Mouse (Mus musculus): ENCODE data around the gene Gnl2. TPM values are rescaled to one million over a fixed set of nuclear protein-coding genes. Genes with fewer than 3 reads are reported as not detected.
A peak's percentile ranks its signal among the peaks of the same experiment; 100 is the strongest.

Gnl2 gene
- polyA plus RNA-seq, 1 experiment from 2014 or later, result 65.9 TPM

DNA sequence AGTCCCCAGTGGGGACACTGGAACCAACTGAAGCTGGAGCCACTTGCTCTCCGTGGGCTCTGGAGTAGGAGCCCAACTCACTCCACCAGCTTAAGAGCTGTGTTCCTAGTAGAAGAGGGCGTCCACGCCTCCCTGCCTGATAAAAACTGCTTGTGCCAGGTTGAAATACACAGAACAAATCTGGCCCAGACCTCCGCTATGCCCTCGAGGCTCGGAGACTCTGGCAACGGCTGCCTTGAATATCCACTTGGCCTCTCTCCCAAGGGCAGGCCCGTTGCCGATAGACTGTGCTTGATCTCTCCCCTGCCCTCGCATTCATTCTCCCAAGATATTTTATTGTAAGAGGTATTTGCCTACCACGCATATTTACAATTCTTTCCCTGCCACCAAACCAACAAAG, 1.0 kb downstream of the Gnl2 start:
- ATAC-seq (replicated peaks; ENCODE audit: insufficient number of reproducible peaks, low FRiP score, low TSS enrichment), result no peak
- Histone ChIP-seq H3K36me3 (ENCODE audit: control insufficient read depth, insufficient read depth, low read length) (no peaks in the 10 kb centered on the region), H3K4me1 (ENCODE audit: control insufficient read depth, insufficient read depth, low read length) (no peaks in the 10 kb centered on the region), H3K27ac (ENCODE audit: low read depth, low read length) (no peak overlapping the region), H3K27me3 (ENCODE audit: control insufficient read depth, insufficient read depth, low read length) (peaks cover 6% of the 10 kb centered on the region; the same call in 1 of the 2 replicates), H3K9ac (ENCODE audit: low read depth, low read length) (no peak overlapping the region), H3K4me2 (no peak overlapping the region), H3K9me3 (replicated peaks; ENCODE audit: control insufficient read depth, low read length) (no peaks in the 10 kb centered on the region), H3K4me3 (ENCODE audit: low read depth, low read length) (no peak overlapping the region)
- 73% methylated on average over 11 of the region's 11 CpGs for WGBS (ENCODE audit: insufficient replicate concordance)

DNA sequence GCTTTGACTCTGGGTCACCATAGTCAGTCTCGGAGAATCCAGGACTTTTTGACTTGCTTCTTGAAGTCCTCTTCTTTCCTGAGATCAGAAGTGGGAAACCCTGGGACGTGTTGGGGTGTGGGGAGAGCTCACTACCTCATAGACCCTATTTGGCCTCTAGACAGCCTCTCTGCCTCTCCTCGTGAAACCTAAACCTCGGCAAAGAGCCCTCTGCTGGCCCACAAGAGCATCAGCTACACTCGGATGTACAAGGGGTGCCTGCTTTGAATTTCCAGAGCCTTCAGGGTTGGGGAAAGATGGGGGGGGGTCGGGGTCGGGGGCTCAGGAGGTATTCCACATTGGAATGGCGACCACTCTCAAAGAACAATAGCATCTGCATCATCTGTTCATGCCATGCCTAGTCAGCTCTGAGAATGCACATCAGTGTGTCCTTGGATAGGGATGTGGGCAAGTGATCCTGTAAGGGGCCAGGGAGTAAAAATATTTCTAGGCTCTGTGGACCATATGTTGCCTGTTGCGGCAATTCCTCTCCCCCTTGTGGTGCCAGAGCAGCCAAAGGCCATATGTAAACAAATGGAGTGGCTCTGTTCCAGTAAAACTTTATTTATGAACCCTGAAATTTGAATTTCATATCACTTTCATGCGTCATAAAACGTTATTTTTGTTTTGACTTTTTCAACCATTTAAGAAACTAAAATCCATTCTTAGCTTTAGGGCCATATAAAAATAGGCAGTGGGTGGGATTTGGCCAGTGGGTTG, 4.6 kb downstream of the Gnl2 start:
- Histone ChIP-seq H3K4me2 (no peak overlapping the region), H3K36me3 (ENCODE audit: control insufficient read depth, insufficient read depth, low read length) (no peaks in the 10 kb centered on the region), H3K9me3 (replicated peaks; ENCODE audit: control insufficient read depth, low read length) (no peaks in the 10 kb centered on the region), H3K27ac (ENCODE audit: low read depth, low read length) (no peak overlapping the region), H3K4me1 (ENCODE audit: control insufficient read depth, insufficient read depth, low read length) (no peaks in the 10 kb centered on the region), H3K9ac (ENCODE audit: low read depth, low read length) (no peak overlapping the region), H3K4me3 (ENCODE audit: low read depth, low read length) (no peak overlapping the region), H3K27me3 (ENCODE audit: control insufficient read depth, insufficient read depth, low read length) (peaks cover 5% of the 10 kb centered on the region; the same call in 1 of the 2 replicates)
- 27% methylated on average over 11 of the region's 11 CpGs for WGBS (ENCODE audit: insufficient replicate concordance)
- ATAC-seq (replicated peaks; ENCODE audit: insufficient number of reproducible peaks, low FRiP score, low TSS enrichment), result no peak

GRCm38 (mm10) chr4:125029891-125030614, 13.7 kb downstream of the Gnl2 start:
- H3K9me3 ChIP-seq (replicated peaks; ENCODE audit: control insufficient read depth, low read length), result no peaks in the 10 kb centered on the region
- peak overlapping the region; percentile 38; the same call in 1 of the 2 replicates for H3K27ac ChIP-seq (ENCODE audit: low read depth, low read length)
- no peaks in the 10 kb centered on the region for H3K27me3 ChIP-seq (ENCODE audit: control insufficient read depth, insufficient read depth, low read length)
- peak overlapping the region; percentile 90 for H3K4me3 ChIP-seq (ENCODE audit: low read depth, low read length)
- under 1% methylated on average over 50 of the region's 50 CpGs for WGBS (ENCODE audit: insufficient replicate concordance)
- peaks cover 2% of the 10 kb centered on the region for H3K36me3 ChIP-seq (ENCODE audit: control insufficient read depth, insufficient read depth, low read length)
- H3K9ac ChIP-seq (ENCODE audit: low read depth, low read length), result peak overlapping the region; percentile 92
- peak overlapping the region; percentile 64 for H3K4me2 ChIP-seq
- peak; percentile 98 for ATAC-seq (replicated peaks; ENCODE audit: insufficient number of reproducible peaks, low FRiP score, low TSS enrichment)
- H3K4me1 ChIP-seq (ENCODE audit: control insufficient read depth, insufficient read depth, low read length), result peaks cover 4% of the 10 kb centered on the region; the same call in 1 of the 2 replicates

- Histone ChIP-seq H3K27ac (ENCODE audit: low read depth, low read length) (no peak overlapping the region), H3K4me2 (no peak overlapping the region), H3K27me3 (ENCODE audit: control insufficient read depth, insufficient read depth, low read length) (no peaks in the 10 kb centered on the region), H3K9ac (ENCODE audit: low read depth, low read length) (no peak overlapping the region), H3K9me3 (replicated peaks; ENCODE audit: control insufficient read depth, low read length) (no peaks in the 10 kb centered on the region), H3K4me1 (ENCODE audit: control insufficient read depth, insufficient read depth, low read length) (peaks cover 4% of the 10 kb centered on the region; the same call in 1 of the 2 replicates), H3K36me3 (ENCODE audit: control insufficient read depth, insufficient read depth, low read length) (peaks cover 12% of the 10 kb centered on the region), H3K4me3 (ENCODE audit: low read depth, low read length) (no peak overlapping the region)
- no peak for ATAC-seq (replicated peaks; ENCODE audit: insufficient number of reproducible peaks, low FRiP score, low TSS enrichment)
- 95% methylated on average over 4 of the region's 4 CpGs for WGBS (ENCODE audit: insufficient replicate concordance)
Observed at GRCm38 (mm10) chr4:125034341-125034740, 18.0 kb downstream of the Gnl2 start.

- H3K9me3 ChIP-seq (replicated peaks; ENCODE audit: control insufficient read depth, low read length), result no peaks in the 10 kb centered on the region
- peaks cover 38% of the 10 kb centered on the region for H3K36me3 ChIP-seq (ENCODE audit: control insufficient read depth, insufficient read depth, low read length)
- no peaks in the 10 kb centered on the region for H3K27me3 ChIP-seq (ENCODE audit: control insufficient read depth, insufficient read depth, low read length)
- H3K9ac ChIP-seq (ENCODE audit: low read depth, low read length), result no peak overlapping the region
- H3K4me2 ChIP-seq, result no peak overlapping the region
- H3K27ac ChIP-seq (ENCODE audit: low read depth, low read length), result no peak overlapping the region
- 83% methylated on average over 7 of the region's 7 CpGs for WGBS (ENCODE audit: insufficient replicate concordance)
- ATAC-seq (replicated peaks; ENCODE audit: insufficient number of reproducible peaks, low FRiP score, low TSS enrichment), result no peak
- no peaks in the 10 kb centered on the region for H3K4me1 ChIP-seq (ENCODE audit: control insufficient read depth, insufficient read depth, low read length)
- no peak overlapping the region for H3K4me3 ChIP-seq (ENCODE audit: low read depth, low read length)
Observed at GRCm38 (mm10) chr4:125044454-125044853, 28.1 kb downstream of the Gnl2 start.

- no peak for ATAC-seq (replicated peaks; ENCODE audit: insufficient number of reproducible peaks, low FRiP score, low TSS enrichment)
- WGBS (ENCODE audit: insufficient replicate concordance), result 73% methylated on average over 9 of the region's 9 CpGs
Observed at GRCm38 (mm10) chr4:125055385-125055784, 39.0 kb downstream of the Gnl2 start.

DNA sequence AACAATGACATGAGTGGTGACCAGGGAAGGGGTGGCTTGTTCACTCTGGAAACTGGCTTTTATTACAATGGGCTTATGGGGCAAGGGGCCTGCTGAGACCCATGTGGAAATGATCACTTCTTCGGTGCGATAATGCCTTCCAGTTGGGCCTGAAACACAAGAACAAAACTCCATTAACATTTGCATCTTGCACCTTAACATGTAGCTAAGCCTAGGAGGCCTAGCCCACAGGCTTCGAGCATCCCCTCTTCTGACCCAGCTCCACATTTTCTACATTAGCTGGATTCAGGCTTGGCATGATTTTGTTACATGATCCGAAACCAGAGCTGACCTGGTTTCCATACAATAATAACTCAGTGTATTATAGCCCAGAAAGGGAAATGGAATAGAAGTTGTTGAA, 40.1 kb downstream of the Gnl2 start:
- H3K4me1 ChIP-seq (ENCODE audit: control insufficient read depth, insufficient read depth, low read length), result peaks cover 14% of the 10 kb centered on the region
- ATAC-seq (replicated peaks; ENCODE audit: insufficient number of reproducible peaks, low FRiP score, low TSS enrichment), result no peak
- no peak overlapping the region for H3K9ac ChIP-seq (ENCODE audit: low read depth, low read length)
- peaks cover 15% of the 10 kb centered on the region for H3K36me3 ChIP-seq (ENCODE audit: control insufficient read depth, insufficient read depth, low read length)
- H3K27me3 ChIP-seq (ENCODE audit: control insufficient read depth, insufficient read depth, low read length), result no peaks in the 10 kb centered on the region
- H3K27ac ChIP-seq (ENCODE audit: low read depth, low read length), result no peak overlapping the region
- H3K4me2 ChIP-seq, result no peak overlapping the region
- WGBS (ENCODE audit: insufficient replicate concordance), result 89% methylated on average over 4 of the region's 4 CpGs
- no peaks in the 10 kb centered on the region for H3K9me3 ChIP-seq (replicated peaks; ENCODE audit: control insufficient read depth, low read length)
- no peak overlapping the region for H3K4me3 ChIP-seq (ENCODE audit: low read depth, low read length)

More at GRCm38 (mm10) chr4:125055385-125055784, 39.0 kb downstream of the Gnl2 start:
- Histone ChIP-seq H3K4me1 (ENCODE audit: control insufficient read depth, insufficient read depth, low read length) (peaks cover 14% of the 10 kb centered on the region), H3K9ac (ENCODE audit: low read depth, low read length) (no peak overlapping the region), H3K27ac (ENCODE audit: low read depth, low read length) (no peak overlapping the region), H3K36me3 (ENCODE audit: control insufficient read depth, insufficient read depth, low read length) (peaks cover 15% of the 10 kb centered on the region), H3K4me2 (no peak overlapping the region), H3K4me3 (ENCODE audit: low read depth, low read length) (no peak overlapping the region), H3K9me3 (replicated peaks; ENCODE audit: control insufficient read depth, low read length) (no peaks in the 10 kb centered on the region), H3K27me3 (ENCODE audit: control insufficient read depth, insufficient read depth, low read length) (no peaks in the 10 kb centered on the region)

DNA sequence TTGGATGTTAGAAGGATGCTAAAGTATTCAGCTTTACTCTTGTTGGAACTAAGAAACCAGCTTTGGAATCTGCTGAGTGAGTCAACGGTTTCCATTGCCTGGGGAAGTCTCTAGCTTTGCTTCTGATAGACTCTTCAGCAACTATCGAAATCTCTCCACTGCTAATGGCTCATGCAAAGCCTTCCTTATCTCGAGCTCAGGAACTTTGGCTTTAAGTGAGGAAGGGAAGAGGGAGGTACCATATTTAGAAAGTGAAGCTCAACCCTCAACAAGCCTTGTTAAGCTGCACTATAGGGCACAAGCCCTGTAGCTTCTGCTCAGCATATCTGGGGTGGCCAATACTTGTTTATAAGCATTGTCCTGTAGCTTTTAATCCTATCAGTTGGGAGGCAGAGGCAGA, 40.9 kb downstream of the Gnl2 start:
- peak; percentile 52; the same call in 1 of the 2 replicates for ATAC-seq (replicated peaks; ENCODE audit: insufficient number of reproducible peaks, low FRiP score, low TSS enrichment)
- Histone ChIP-seq H3K9ac (ENCODE audit: low read depth, low read length) (no peak overlapping the region), H3K27ac (ENCODE audit: low read depth, low read length) (peak overlapping the region; percentile 62; the same call in 1 of the 2 replicates), H3K4me3 (ENCODE audit: low read depth, low read length) (no peak overlapping the region), H3K36me3 (ENCODE audit: control insufficient read depth, insufficient read depth, low read length) (peaks cover 15% of the 10 kb centered on the region), H3K4me1 (ENCODE audit: control insufficient read depth, insufficient read depth, low read length) (peaks cover 14% of the 10 kb centered on the region), H3K4me2 (peak overlapping the region; percentile 9), H3K9me3 (replicated peaks; ENCODE audit: control insufficient read depth, low read length) (no peaks in the 10 kb centered on the region), H3K27me3 (ENCODE audit: control insufficient read depth, insufficient read depth, low read length) (no peaks in the 10 kb centered on the region)
- WGBS (ENCODE audit: insufficient replicate concordance), result 5% methylated on average over 3 of the region's 3 CpGs

Data from heart, embryonic 11.5 days (tissue).